Mouse (Mus musculus): Measurements from ENCODE around the gene Lsm7.
"Not testable (repeated sequence)": the region's sequence is repeated elsewhere in the genome, so short reads cannot be mapped to it uniquely, and the experiment has no call there.

Lsm7 gene

GRCm38 (mm10) chr10:80835617-80836016 is 19.4 kb downstream of the Lsm7 start:
- no peak for DNase-seq (ENCODE audit: low spot score)

GRCm38 (mm10) chr10:80832818-80833217 is 22.2 kb downstream of the Lsm7 start:
- no peak for DNase-seq (ENCODE audit: low spot score)

GRCm38 (mm10) chr10:80831136-80831535 is 23.9 kb downstream of the Lsm7 start:
- no peak for DNase-seq (ENCODE audit: low spot score)

- DNase-seq (ENCODE audit: low spot score): no peak
Measured at GRCm38 (mm10) chr10:80829359-80830278, 25.4 kb downstream of the Lsm7 start.

- DNase-seq (ENCODE audit: low spot score): not testable (repeated sequence)
Measured at GRCm38 (mm10) chr10:80828587-80828986, 26.4 kb downstream of the Lsm7 start.

- no peak for DNase-seq (ENCODE audit: low spot score)
Measured at GRCm38 (mm10) chr10:80827870-80828420, 27.1 kb downstream of the Lsm7 start.

- no peak for DNase-seq (ENCODE audit: low spot score)
Measured at GRCm38 (mm10) chr10:80827063-80827869, 27.7 kb downstream of the Lsm7 start.

- peak; percentile 100 for DNase-seq (ENCODE audit: low spot score)
Measured at GRCm38 (mm10) chr10:80826151-80827062, 28.6 kb downstream of the Lsm7 start, which contains the start of gene Oaz1. Gene Oaz1 (plus strand): TSS chr10:80826656.

GRCm38 (mm10) chr10:80824827-80825226 is 30.2 kb downstream of the Lsm7 start:
- no peak for DNase-seq (ENCODE audit: low spot score)

GRCm38 (mm10) chr10:80823847-80824643 is 31.0 kb downstream of the Lsm7 start:
- DNase-seq (ENCODE audit: low spot score): no peak

GRCm38 (mm10) chr10:80823316-80823715 is 31.7 kb downstream of the Lsm7 start:
- DNase-seq (ENCODE audit: low spot score): no peak

- DNase-seq (ENCODE audit: low spot score): no peak
Measured at GRCm38 (mm10) chr10:80822528-80822927, 32.5 kb downstream of the Lsm7 start.

GRCm38 (mm10) chr10:80821991-80822390 is 33.0 kb downstream of the Lsm7 start:
- DNase-seq (ENCODE audit: low spot score): no peak

GRCm38 (mm10) chr10:80819406-80819805 is 35.6 kb downstream of the Lsm7 start:
- DNase-seq (ENCODE audit: low spot score): no peak

GRCm38 (mm10) chr10:80818599-80819281 is 36.3 kb downstream of the Lsm7 start:
- DNase-seq (ENCODE audit: low spot score): no peak

GRCm38 (mm10) chr10:80817955-80818354 is 37.1 kb downstream of the Lsm7 start:
- not testable (repeated sequence) for DNase-seq (ENCODE audit: low spot score)

- DNase-seq (ENCODE audit: low spot score): no peak
Measured at GRCm38 (mm10) chr10:80817164-80817563, 37.8 kb downstream of the Lsm7 start.

GRCm38 (mm10) chr10:80816303-80816702 is 38.7 kb downstream of the Lsm7 start:
- DNase-seq (ENCODE audit: low spot score): not testable (repeated sequence)

GRCm38 (mm10) chr10:80814800-80815199 is 40.2 kb downstream of the Lsm7 start:
- no peak for DNase-seq (ENCODE audit: low spot score)

- DNase-seq (ENCODE audit: low spot score): no peak
Measured at GRCm38 (mm10) chr10:80813366-80813765, 41.6 kb downstream of the Lsm7 start, which contains the start of gene Jsrp1. Gene Jsrp1 (minus strand): TSS chr10:80813498.

All from adipocyte (in vitro differentiated cells).